Mouse (Mus musculus): ENCODE data around the gene Zbtb22.
A peak's percentile ranks its signal among the peaks of the same experiment; 100 is the strongest.
"Not testable (repeated sequence)": the region's sequence is repeated elsewhere in the genome, so short reads cannot be mapped to it uniquely, and the experiment has no call there.

Gene Zbtb22

DNA sequence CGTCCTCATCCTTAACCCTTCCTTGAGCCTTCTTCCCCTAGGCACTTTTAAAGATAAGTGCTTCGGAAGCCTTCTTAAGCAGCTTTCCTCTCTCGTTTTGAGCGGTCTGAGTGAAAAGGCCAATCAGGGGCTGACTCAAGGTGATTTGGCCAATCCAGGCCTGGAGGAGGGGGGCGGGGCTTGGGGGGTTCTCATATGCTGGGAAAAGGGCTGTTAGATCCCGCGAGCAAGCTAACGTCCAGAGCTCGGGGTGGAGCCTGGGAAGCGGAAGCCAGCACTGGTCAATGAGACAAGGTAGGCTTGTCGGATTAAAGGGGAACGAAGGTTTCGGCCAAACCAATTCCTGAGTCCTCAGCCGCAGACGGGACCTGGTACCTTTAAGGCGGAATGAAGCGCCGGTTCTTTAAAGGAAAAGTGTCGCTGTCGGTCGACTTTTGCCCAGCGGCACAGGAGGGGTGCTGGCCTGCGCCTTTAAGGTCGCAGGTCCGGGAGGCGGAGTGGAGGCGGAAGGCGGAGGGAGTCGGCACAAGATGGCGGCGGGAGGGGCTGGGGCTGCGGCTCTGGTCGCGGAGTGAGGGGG is at the start of gene Zbtb22, which contains the start of gene Tapbp:
TSS of gene Zbtb22 (plus strand) at position 234 of the 580 bp plus-strand sequence.
TSS of gene Tapbp (plus strand) at position 229 of the 580 bp plus-strand sequence.
- peak; percentile 98 for DNase-seq

DNA sequence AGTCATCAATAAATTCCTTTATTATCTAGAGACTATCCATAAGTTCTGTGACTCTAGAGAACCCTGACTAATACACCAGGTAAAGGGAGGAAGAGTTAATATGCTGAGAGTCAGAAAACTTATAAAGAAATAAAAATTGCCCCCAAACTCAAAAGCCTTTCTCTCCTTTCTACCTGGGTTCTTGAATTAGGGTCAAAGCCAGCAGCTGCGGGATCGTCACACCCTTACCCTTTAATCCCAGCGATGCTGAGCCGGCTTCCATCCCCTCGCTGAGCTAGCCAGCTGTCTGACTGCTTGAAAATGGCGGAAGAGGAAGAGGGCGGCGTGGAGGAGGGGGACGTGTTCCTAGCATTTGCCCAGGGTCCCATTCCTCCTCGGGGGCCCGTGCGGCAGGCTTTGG is 42.2 kb upstream of the Zbtb22 start, which contains the start of gene Gm7029:
TSS of gene Gm7029 (plus strand) at position 301 of the 400 bp plus-strand sequence.
- not testable (repeated sequence) for DNase-seq

DNA sequence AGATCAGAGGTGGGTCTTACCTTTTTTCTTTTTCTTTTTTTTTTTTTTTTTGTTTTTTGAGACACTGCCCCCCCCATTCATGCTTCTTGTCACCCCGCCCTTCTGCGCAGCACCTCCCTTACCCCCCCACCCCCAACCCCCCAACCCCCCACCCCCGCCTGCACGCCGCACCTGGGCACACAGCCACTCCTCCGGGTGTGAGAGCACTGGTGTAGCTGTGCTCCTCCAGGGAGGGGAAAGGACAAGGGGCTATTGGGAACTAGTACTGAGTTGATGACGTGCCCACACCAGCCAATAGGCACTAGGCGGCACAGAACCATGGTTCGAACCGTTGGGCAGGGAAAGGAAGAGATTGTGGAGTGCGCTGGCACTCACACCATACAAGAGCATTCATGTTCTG is 41.3 kb upstream of the Zbtb22 start:
- peak; percentile 35 to 54 for DNase-seq

- DNase-seq = not testable (repeated sequence)
These were observed 39.9 kb upstream of the Zbtb22 start for GRCm38 (mm10) chr17:33875797-33876196.

GRCm38 (mm10) chr17:33884320-33884719 is 31.4 kb upstream of the Zbtb22 start:
- not testable (repeated sequence) for DNase-seq

GRCm38 (mm10) chr17:33887802-33888201 is 27.9 kb upstream of the Zbtb22 start:
- DNase-seq = not testable (repeated sequence)

DNA sequence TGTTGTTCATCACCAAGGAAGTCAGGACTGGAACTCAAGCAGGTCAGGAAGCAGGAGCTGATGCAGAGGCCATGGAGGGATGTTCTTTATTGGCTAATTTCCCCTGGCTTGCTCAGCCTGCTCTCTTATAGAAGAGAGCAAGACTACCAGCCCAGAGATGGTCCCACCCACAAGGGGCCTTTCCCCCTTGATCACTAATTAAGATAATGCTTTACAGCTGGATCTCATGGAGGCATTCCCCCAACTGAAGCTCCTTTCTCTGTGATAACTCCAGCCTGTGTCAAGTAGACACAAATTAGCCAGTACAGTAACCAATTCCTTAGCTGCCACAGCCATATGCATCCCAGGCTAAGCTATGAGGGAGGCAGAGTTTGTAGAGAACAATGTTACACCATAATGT is 27.5 kb upstream of the Zbtb22 start:
- DNase-seq = not testable (repeated sequence)

GRCm38 (mm10) chr17:33889941-33890532 is 25.7 kb upstream of the Zbtb22 start:
- not testable (repeated sequence) for DNase-seq

DNA sequence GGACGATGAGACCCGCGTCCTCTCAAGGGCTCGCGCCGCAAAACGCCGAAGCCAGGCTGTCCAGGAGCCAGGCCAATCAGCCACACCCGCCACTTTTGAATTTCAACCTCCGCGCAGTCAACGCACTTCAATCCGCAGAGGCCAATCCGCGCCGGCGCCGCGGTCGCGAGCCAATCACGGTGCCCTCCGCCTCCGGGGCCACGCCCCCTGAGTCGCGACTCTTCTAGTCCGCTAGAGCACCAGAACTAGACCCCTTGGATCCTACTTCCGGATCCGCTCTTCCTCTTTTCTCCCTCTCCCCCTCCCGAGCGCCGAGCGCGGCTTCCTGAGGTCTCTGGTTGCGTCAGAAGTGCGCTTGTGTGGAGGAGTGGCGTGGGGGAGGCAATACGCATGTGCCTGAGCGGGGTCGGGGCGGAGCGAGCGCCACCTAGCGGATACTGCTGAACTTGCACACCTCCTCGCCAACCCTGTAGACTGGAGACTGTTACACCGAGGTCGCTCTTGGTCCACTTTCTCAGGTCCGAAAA is 25.1 kb upstream of the Zbtb22 start, which contains the start of gene Kifc1:
TSS of gene Kifc1 (minus strand) at position 129 of the 527 bp plus-strand sequence.
- peak; percentile 100 for DNase-seq

DNA sequence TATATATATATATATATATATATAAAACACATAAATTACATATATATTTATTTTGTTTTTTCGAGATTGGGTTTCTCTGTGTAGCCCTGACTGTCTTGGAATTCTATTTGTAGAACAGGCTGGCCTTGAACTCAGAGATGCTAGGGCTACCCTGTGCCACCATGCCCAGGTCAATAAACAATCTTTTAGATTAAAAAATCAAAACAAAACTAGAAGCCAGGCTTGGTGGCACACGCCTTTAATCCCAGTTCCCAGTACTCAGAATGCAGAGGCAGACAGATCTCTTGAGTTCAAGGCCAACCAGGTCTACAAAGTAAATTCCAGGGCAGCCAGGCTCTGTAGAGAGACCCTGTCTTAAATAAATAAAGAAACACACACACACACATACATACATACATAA is 24.3 kb upstream of the Zbtb22 start:
- no peak for DNase-seq

DNA sequence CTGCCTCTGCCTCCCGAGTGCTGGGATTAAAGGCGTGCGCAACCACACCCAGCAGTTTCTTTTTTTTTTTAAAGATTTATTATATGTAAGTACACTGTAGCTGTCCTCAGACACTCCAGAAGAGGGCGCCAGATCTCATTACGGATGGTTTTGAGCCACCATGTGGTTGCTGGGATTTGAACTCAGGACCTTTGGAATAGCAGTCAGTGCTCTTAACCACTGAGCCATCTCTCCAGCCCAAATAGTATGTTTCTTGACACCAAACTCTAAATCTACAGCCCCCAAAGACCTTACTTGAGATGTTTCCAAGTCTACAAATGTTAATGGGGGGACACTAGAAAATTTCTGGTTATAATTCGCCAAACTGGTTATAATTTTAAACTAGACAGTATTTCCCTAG is 23.8 kb upstream of the Zbtb22 start:
- DNase-seq = not testable (repeated sequence)

DNA sequence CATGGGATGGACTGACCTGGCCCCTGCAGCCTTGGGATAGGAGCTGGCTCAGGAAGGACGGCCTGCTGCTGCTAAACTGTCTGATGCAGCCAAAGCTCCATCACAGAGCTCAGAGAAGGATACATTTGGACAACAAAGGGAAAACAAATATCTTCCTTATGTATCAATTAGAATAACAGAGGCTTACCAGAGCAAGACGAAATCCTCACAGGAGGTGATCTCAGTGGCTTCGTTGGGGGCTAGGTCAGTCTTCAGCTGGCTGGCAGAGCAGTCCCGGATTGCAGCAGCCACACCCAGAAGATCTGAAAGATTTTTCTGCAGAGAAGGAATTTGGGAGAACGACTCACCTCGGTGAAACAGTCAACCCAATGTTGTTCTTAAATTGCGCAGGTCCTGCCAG is 23.3 kb upstream of the Zbtb22 start:
- no peak for DNase-seq

DNA sequence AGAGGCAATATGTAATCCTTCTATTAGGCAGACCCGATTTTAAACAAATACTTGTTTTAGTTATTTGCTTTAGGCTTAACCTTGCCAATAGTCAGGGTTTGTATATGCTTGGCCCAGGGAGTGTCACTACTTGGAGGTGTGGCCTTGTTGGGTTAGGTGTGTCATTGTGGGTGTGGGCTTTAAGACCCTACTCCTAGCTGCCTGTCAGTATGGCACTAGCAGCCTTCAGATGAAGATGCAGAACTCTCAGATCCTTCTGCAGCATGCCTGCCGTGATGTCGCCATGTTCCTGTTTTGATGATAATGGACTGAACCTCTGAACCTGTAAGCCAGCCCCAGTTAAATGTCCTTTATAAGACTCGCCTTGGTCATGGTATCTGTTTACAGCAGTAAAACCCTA is 22.7 kb upstream of the Zbtb22 start:
- not testable (repeated sequence) for DNase-seq

DNA sequence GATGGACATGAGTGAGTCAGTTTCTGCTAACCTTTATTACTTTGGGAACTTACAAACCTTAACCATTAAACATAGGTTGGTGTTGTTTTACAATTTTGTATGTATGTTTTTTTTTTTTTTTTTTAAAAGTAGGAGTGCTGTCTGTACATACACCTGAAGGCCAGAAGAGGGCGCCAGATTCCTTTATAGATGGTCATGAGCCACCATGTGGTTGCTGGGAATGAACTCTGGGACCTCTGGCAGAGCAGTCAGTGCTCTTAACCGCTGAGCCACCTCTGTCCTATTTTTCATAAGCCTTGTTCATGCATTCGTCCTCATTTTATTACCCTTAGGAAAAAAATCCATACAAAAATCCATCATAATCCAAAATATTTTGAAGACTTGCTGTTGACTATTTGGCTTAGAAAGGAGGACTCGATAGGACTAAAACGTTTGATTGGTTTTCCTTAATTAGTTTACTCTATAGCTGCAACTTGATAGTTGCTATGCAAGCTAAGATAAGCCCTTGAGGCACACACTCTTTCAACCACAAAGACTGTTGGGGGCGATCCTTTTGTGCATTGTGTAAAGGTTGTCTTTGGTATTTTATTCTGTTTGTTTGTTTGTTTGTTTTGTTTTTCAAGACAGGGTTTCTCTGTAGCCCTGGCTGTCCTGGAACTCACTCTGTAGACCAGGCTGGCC is 18.4 kb upstream of the Zbtb22 start:
- DNase-seq = peak in 1 of 2 experiments; percentile 62

- DNase-seq = not testable (repeated sequence)
These were observed 17.5 kb upstream of the Zbtb22 start for GRCm38 (mm10) chr17:33898193-33898592.

DNA sequence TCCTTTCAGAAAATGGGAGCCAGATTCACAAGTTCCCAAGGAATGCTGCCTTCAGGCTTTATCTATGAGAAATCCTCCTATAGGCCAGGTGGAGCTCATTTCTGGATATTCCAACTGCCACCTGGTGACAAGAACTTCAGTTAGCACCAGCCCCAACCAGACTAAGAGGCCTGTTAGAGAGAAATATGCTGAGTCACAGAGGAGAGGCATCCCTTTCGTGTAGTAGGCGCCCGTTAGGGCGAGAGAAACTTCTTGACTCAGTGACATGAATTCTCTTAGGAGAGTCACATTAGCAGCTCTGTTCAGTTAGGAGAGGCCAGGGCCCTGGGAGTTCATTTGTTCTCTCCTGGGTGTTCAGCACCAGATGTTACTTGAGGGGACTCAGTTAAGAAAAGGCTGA is 16.1 kb upstream of the Zbtb22 start:
- no peak for DNase-seq

DNA sequence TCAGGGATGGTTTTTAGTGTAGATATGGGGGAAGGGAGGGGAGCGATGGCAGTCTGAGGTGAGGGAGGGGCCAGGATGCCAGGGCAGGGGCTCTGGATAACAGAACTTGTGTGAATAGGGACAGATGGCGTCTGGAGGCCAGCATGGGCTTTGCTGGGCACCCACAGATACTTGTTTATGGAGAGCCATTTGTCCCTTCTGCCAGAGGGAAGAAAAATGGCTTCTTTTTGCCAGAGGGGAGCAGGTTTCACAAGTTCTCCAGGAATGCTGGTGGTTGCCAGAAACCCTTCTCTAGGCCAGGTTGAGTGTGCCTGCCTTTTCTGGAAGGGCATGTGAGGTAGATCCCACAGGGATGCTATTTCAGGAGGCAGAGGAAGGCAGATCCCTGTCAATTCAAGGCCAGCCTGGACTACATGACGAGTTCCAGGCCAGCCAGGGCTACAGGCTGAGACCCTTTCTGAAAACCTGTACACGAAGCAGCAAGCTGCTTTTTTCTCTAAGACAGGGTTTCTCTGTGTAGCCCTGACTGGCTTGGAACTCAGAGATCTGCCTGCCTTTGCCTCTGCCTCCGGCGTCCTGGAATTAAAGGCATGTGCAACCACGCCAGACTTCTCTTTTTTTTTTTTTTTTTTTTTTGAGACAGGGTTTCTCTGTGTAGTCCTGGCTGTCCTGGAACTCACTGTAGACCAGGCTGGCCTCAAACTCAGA is 15.3 kb upstream of the Zbtb22 start:
- DNase-seq = no peak

DNA sequence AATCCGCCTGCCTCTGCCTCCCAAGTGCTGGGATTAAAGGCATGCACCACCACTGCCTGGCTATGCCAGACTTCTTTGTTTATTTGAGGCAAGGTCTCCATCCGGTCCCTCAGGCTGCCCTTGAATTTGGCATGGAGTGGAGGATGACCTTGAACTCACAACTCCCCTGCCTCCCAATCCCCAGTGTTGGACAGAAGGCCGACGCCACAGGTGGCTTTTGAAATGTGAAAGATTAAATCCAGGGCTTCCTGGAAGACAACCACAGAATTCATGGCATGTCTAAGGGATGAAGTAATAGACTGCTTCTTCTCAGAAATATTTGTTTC is 14.8 kb upstream of the Zbtb22 start:
- DNase-seq = no peak

DNA sequence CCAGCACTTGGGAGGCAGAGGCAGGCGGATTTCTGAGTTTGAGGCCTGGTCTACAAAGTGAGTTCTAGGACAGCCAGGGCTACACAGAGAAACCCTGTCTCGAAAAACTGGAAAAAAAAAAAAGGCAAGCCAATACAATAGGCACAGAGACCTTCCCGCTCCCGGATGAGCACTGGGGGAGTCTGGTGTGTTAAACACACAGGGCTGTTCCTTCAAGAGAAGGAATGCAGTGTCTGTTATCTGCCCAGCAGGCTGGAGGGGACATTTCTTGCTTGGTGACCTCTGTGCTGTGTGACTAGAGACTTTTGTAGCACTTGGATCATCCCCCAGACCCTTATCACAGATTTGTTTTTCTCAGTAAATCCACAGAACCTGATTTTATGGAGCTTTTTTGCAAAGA is 14.1 kb upstream of the Zbtb22 start:
- DNase-seq = no peak

DNA sequence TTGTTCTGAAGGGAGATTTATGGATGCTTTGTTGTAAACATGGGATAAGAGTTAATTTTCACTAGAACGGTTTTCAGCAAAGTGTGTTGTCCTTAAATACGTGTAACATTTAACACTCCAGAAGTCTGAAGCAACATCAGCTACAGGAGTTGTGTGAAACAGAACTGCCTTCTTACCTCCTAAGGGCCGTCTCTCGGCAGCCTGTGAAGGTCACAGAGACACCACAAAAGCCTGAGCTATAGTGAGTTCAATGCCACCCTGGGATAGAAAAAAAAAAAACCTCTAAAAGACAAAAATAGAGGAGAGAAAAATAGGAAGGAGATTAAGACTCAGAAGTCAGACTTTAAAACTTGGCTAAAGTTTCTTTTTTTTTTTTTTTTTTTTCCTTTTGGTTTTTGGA is 13.6 kb upstream of the Zbtb22 start:
- DNase-seq = no peak

GRCm38 (mm10) chr17:33902491-33902890 is 13.2 kb upstream of the Zbtb22 start:
- no peak for DNase-seq

GRCm38 (mm10) chr17:33903911-33904651 is 11.6 kb upstream of the Zbtb22 start:
- not testable (repeated sequence) for DNase-seq

All from cerebellum, postnatal 25 days (tissue).